Mouse (Mus musculus) small intestine, adult 2 months (tissue): ENCODE data around the gene Zdhhc9.

ENCODE experiments used
- CTCF ChIP-seq: fragments of 200-500 bp; IDR thresholded peaks from 2 replicates; pipeline ENCODE4 v1.5.1; 2012; ENCODE audit warnings: low read depth, mild to moderate bottlenecking, control low read depth, inconsistent platforms, low read length, moderate library complexity, mixed read lengths; ENCODE audit not compliant: insufficient replicate concordance, insufficient read length; ENCODE audit errors: extremely low read depth
- POLR2A ChIP-seq: fragments of 200-500 bp; IDR thresholded peaks from 2 replicates; pipeline ENCODE4 v1.6.1; 2012; ENCODE audit warnings: low read depth, mild to moderate bottlenecking, control low read depth, inconsistent platforms, low read length, moderate library complexity

DNA sequence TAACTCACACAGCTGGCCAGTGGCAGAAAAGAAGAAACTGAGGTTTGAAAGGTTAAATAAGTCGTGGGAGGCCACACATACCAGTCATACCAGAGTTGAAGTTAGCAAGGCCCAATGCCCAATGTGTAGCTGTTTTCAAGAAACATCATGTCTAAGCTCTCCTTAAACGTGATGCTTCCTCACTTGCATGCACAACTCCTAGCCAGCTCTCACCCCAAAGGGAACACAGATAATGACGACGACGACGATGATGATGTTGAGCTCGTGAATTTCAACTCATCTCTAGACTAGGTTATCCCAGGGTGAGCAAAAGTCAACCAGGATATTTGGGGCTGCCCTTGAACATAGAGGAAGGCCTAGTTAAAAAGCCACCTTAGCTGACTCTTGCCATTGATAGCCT lies 56.6 kb downstream of the Zdhhc9 start:
- no peak for TF ChIP-seq CTCF
- TF ChIP-seq POLR2A, result no peak
